16 mouse cellular contexts compared by ENCODE assay signal in genomic region chr10:81492606-81493240, GRCm38 (mm10). TPM values are rescaled to one million over a fixed set of nuclear protein-coding genes. Genes with fewer than 3 reads are reported as not detected.
DNase-seq lines count a peak whose midpoint lies in the region; ATAC-seq and TF ChIP-seq lines count a peak whose summit lies in the region.
"Had no signal": no experiment of that assay in that cellular context is flagged by ENCODE, and none has a peak within 500 bp of the region (broad histone marks: within the 10 kb centered on the region; RNA-seq: fewer than 3 reads in every experiment).

No protein-coding gene starts in this region.

- H3K4me1 ChIP-seq in hindbrain, embryonic 13.5 days (replicated peaks), result peaks cover 33% of the 10 kb centered on the region
- H3K4me1 ChIP-seq in hindbrain, embryonic 12.5 days, result peaks cover 26% of the 10 kb centered on the region
- peaks cover 77% of the 10 kb centered on the region for H3K4me1 ChIP-seq in G1E (ENCODE audit: insufficient read depth, low read depth, low read length)
- peaks cover 24% of the 10 kb centered on the region for H3K4me1 ChIP-seq in embryonic facial prominence, embryonic 13.5 days
- H3K4me1 ChIP-seq in midbrain, embryonic 15.5 days, result peaks cover 29% of the 10 kb centered on the region
- peaks cover 21% of the 10 kb centered on the region for H3K4me1 ChIP-seq in intestine, postnatal 0 days (replicated peaks; ENCODE audit: control insufficient read depth, insufficient read depth, low read length)

- peaks cover 57% of the 10 kb centered on the region for H3K36me3 ChIP-seq in hindbrain, embryonic 13.5 days
- peaks cover 56% of the 10 kb centered on the region for H3K36me3 ChIP-seq in hindbrain, embryonic 12.5 days
- peaks cover 75% of the 10 kb centered on the region for H3K36me3 ChIP-seq in G1E (replicated peaks)
- H3K36me3 ChIP-seq in embryonic facial prominence, embryonic 13.5 days, result peaks cover 56% of the 10 kb centered on the region
- peaks cover 28% of the 10 kb centered on the region; the same call in 1 of the 2 replicates for H3K36me3 ChIP-seq in midbrain, embryonic 15.5 days (replicated peaks)
- peaks cover 61% of the 10 kb centered on the region for H3K36me3 ChIP-seq in intestine, postnatal 0 days (ENCODE audit: control insufficient read depth, insufficient read depth)

- H3K27ac ChIP-seq in hindbrain, embryonic 13.5 days, result no peak overlapping the region
- H3K27ac ChIP-seq in hindbrain, embryonic 12.5 days, result no peak overlapping the region
- no peak overlapping the region for H3K27ac ChIP-seq in embryonic facial prominence, embryonic 13.5 days
- no peak overlapping the region for H3K27ac ChIP-seq in midbrain, embryonic 15.5 days
- no peak overlapping the region; the same call in 1 of the 2 replicates for H3K27ac ChIP-seq in intestine, postnatal 0 days (ENCODE audit: low read depth, low read length)
- H3K27ac ChIP-seq: heart, embryonic 10.5 days; hindbrain, postnatal 0 days had no signal

- WGBS in hindbrain, embryonic 13.5 days, result 96% methylated on average over 11 of the region's 11 CpGs
- 87% methylated on average over 11 of the region's 11 CpGs for WGBS in hindbrain, embryonic 12.5 days
- WGBS in embryonic facial prominence, embryonic 13.5 days, result 75% methylated on average over 11 of the region's 11 CpGs
- WGBS in midbrain, embryonic 15.5 days, result 93% methylated on average over 11 of the region's 11 CpGs
- WGBS in intestine, postnatal 0 days, result 90% methylated on average over 11 of the region's 11 CpGs

- ATAC-seq in hindbrain, embryonic 13.5 days (ENCODE audit: low FRiP score), result no peak
- ATAC-seq in hindbrain, embryonic 12.5 days (ENCODE audit: low FRiP score), result no peak
- ATAC-seq in G1E (ENCODE audit: extremely low read depth, insufficient number of reproducible peaks, low FRiP score, poor library complexity, severe bottlenecking), result no peak
- no peak for ATAC-seq in embryonic facial prominence, embryonic 13.5 days (ENCODE audit: insufficient number of reproducible peaks, insufficient read depth, low FRiP score, low TSS enrichment, low read depth)
- ATAC-seq in midbrain, embryonic 15.5 days (replicated peaks), result no peak
- no peak for ATAC-seq in intestine, postnatal 0 days
- ATAC-seq: forebrain, embryonic 14.5 days; hindbrain, postnatal 0 days had no signal

- TF ChIP-seq CTCF in G1E (IDR thresholded peaks at IDR 0.05; ENCODE audit: low read depth, low read length), result no peak
- TF ChIP-seq CTCF in intestine, postnatal 0 days (IDR thresholded peaks at IDR 0.05; ENCODE audit: low read depth), result no peak

- H3K9me3 ChIP-seq in hindbrain, embryonic 13.5 days, result no peaks in the 10 kb centered on the region
- no peaks in the 10 kb centered on the region for H3K9me3 ChIP-seq in hindbrain, embryonic 12.5 days (replicated peaks)
- no peaks in the 10 kb centered on the region for H3K9me3 ChIP-seq in G1E (replicated peaks)
- H3K9me3 ChIP-seq in embryonic facial prominence, embryonic 13.5 days, result no peaks in the 10 kb centered on the region
- no peaks in the 10 kb centered on the region for H3K9me3 ChIP-seq in midbrain, embryonic 15.5 days
- no peaks in the 10 kb centered on the region for H3K9me3 ChIP-seq in intestine, postnatal 0 days (ENCODE audit: control insufficient read depth)
- H3K9me3 ChIP-seq: heart, embryonic 10.5 days had no signal

- H3K4me2 ChIP-seq in hindbrain, embryonic 13.5 days, result no peak overlapping the region
- H3K4me2 ChIP-seq in hindbrain, embryonic 12.5 days (replicated peaks), result no peak overlapping the region
- no peak overlapping the region for H3K4me2 ChIP-seq in embryonic facial prominence, embryonic 13.5 days
- no peak overlapping the region for H3K4me2 ChIP-seq in midbrain, embryonic 15.5 days
- no peak overlapping the region for H3K4me2 ChIP-seq in intestine, postnatal 0 days (replicated peaks; ENCODE audit: low read depth)

- H3K4me3 ChIP-seq in hindbrain, embryonic 13.5 days, result no peak overlapping the region
- H3K4me3 ChIP-seq in hindbrain, embryonic 12.5 days, result no peak overlapping the region
- H3K4me3 ChIP-seq in G1E (ENCODE audit: low read depth, low read length), result peak overlapping the region; percentile 2; the same call in 1 of the 2 replicates
- H3K4me3 ChIP-seq in embryonic facial prominence, embryonic 13.5 days, result no peak overlapping the region
- H3K4me3 ChIP-seq in midbrain, embryonic 15.5 days, result no peak overlapping the region
- no peak overlapping the region for H3K4me3 ChIP-seq in intestine, postnatal 0 days (ENCODE audit: low read depth, low read length)
- H3K4me3 ChIP-seq: heart, embryonic 10.5 days had no signal

- H3K9ac ChIP-seq in hindbrain, embryonic 13.5 days, result 0 out of 2 replicates have a peak overlapping the region, but pooled peaks have one; percentile 29
- H3K9ac ChIP-seq in hindbrain, embryonic 12.5 days, result no peak overlapping the region
- peak overlapping the region; percentile 49 for H3K9ac ChIP-seq in embryonic facial prominence, embryonic 13.5 days
- no peak overlapping the region for H3K9ac ChIP-seq in midbrain, embryonic 15.5 days
- no peak overlapping the region for H3K9ac ChIP-seq in intestine, postnatal 0 days (ENCODE audit: low read depth, low read length)

- peak; percentile 57 for DNase-seq in cerebellum, adult 9-11 months
- DNase-seq in cerebellum, postnatal 36 days, result no peak
- no peak for DNase-seq in G1E (ENCODE audit: low spot score)
- DNase-seq: adrenal gland, postnatal 14 days; gastrocnemius, postnatal 36 days; heart, adult 18-20 months; heart, postnatal 10 days; kidney, adult 18-20 months had no signal

- no peaks in the 10 kb centered on the region for H3K27me3 ChIP-seq in hindbrain, embryonic 13.5 days
- no peaks in the 10 kb centered on the region for H3K27me3 ChIP-seq in hindbrain, embryonic 12.5 days
- no peaks in the 10 kb centered on the region; the same call in 1 of the 2 replicates for H3K27me3 ChIP-seq in G1E (ENCODE audit: insufficient read depth, low read length)
- H3K27me3 ChIP-seq in embryonic facial prominence, embryonic 13.5 days, result no peaks in the 10 kb centered on the region
- no peaks in the 10 kb centered on the region for H3K27me3 ChIP-seq in midbrain, embryonic 15.5 days (replicated peaks)
- no peaks in the 10 kb centered on the region for H3K27me3 ChIP-seq in intestine, postnatal 0 days (replicated peaks; ENCODE audit: control insufficient read depth, insufficient read depth, low read length)

RNA-seq across cellular contexts. Expression of gene Ncln, which starts 3.5 kb away (rescaled TPM):
- polyA plus RNA-seq in hindbrain, embryonic 13.5 days (2015; fragmentation: Nextera tagmentation; extraction: Ambion mirVana), result 56.0 and 62.1 TPM in 2 replicates
- 75.1 and 79.5 TPM in 2 replicates for polyA plus RNA-seq in hindbrain, embryonic 12.5 days (2016; fragmentation: Nextera tagmentation; extraction: Ambion mirVana)
- total RNA-seq in G1E (2014; fragmentation: Nextera tagmentation) (58.2 and 72.3 TPM in 2 replicates), G1E (2017) (35.5 and 50.1 TPM in 2 replicates)
- 154 and 179 TPM in 2 replicates for polyA plus RNA-seq in G1E (2012)
- polyA plus RNA-seq in embryonic facial prominence, embryonic 13.5 days (2015; fragmentation: Nextera tagmentation; extraction: Ambion mirVana), result 82.3 and 87.9 TPM in 2 replicates
- polyA plus RNA-seq in midbrain, embryonic 15.5 days (2015; fragmentation: Nextera tagmentation; extraction: Ambion mirVana), result 69.7 and 73.8 TPM in 2 replicates
- polyA plus RNA-seq in intestine, postnatal 0 days (2015; fragmentation: Nextera tagmentation; extraction: Ambion mirVana), result 58.6 and 61.1 TPM in 2 replicates

RNA-seq across cellular contexts. Expression of gene S1pr4, which starts 7.2 kb away (rescaled TPM):
- 0.93 and 0.95 TPM in 2 replicates for polyA plus RNA-seq in hindbrain, embryonic 13.5 days (2015; fragmentation: Nextera tagmentation; extraction: Ambion mirVana)
- polyA plus RNA-seq in hindbrain, embryonic 12.5 days (2016; fragmentation: Nextera tagmentation; extraction: Ambion mirVana), result 0.52 and 0.65 TPM in 2 replicates
- total RNA-seq in G1E (2014; fragmentation: Nextera tagmentation) (not detected in 2 replicates), G1E (2017) (1.6 and 1.9 TPM in 2 replicates)
- polyA plus RNA-seq in G1E (2012), result 0.75 and 1.00 TPM in 2 replicates
- 0.25 and 0.31 TPM in 2 replicates for polyA plus RNA-seq in embryonic facial prominence, embryonic 13.5 days (2015; fragmentation: Nextera tagmentation; extraction: Ambion mirVana)
- polyA plus RNA-seq in midbrain, embryonic 15.5 days (2015; fragmentation: Nextera tagmentation; extraction: Ambion mirVana), result 0.71 and 1.2 TPM in 2 replicates
- 0.50 and 0.74 TPM in 2 replicates for polyA plus RNA-seq in intestine, postnatal 0 days (2015; fragmentation: Nextera tagmentation; extraction: Ambion mirVana)

RNA-seq across cellular contexts. Expression of gene Celf5, which starts 10.2 kb away (rescaled TPM):
- 61.3 and 69.0 TPM in 2 replicates for polyA plus RNA-seq in hindbrain, embryonic 13.5 days (2015; fragmentation: Nextera tagmentation; extraction: Ambion mirVana)
- 37.1 and 41.3 TPM in 2 replicates for polyA plus RNA-seq in hindbrain, embryonic 12.5 days (2016; fragmentation: Nextera tagmentation; extraction: Ambion mirVana)
- total RNA-seq in G1E (2014; fragmentation: Nextera tagmentation) (not detected in 2 replicates), G1E (2017) (0.05 and 0.06 TPM in 2 replicates)
- polyA plus RNA-seq in G1E (2012), result 0.05 and 0.09 TPM in 2 replicates
- 2.1 and 2.5 TPM in 2 replicates for polyA plus RNA-seq in embryonic facial prominence, embryonic 13.5 days (2015; fragmentation: Nextera tagmentation; extraction: Ambion mirVana)
- polyA plus RNA-seq in midbrain, embryonic 15.5 days (2015; fragmentation: Nextera tagmentation; extraction: Ambion mirVana), result 106 and 109 TPM in 2 replicates
- polyA plus RNA-seq in intestine, postnatal 0 days (2015; fragmentation: Nextera tagmentation; extraction: Ambion mirVana), result 0.76 and 1.0 TPM in 2 replicates
- total RNA-seq: gastrocnemius, postnatal 36 days had no signal

RNA-seq across cellular contexts. Expression of gene Gna15, which starts 31.3 kb away (rescaled TPM):
- 1.2 and 1.7 TPM in 2 replicates for polyA plus RNA-seq in hindbrain, embryonic 13.5 days (2015; fragmentation: Nextera tagmentation; extraction: Ambion mirVana)
- 0.75 and 0.82 TPM in 2 replicates for polyA plus RNA-seq in hindbrain, embryonic 12.5 days (2016; fragmentation: Nextera tagmentation; extraction: Ambion mirVana)
- total RNA-seq in G1E (2014; fragmentation: Nextera tagmentation) (20.9 and 22.5 TPM in 2 replicates), G1E (2017) (20.1 and 21.5 TPM in 2 replicates)
- polyA plus RNA-seq in G1E (2012), result 16.5 TPM in 2 replicates
- 2.0 and 2.1 TPM in 2 replicates for polyA plus RNA-seq in embryonic facial prominence, embryonic 13.5 days (2015; fragmentation: Nextera tagmentation; extraction: Ambion mirVana)
- 0.96 and 1.1 TPM in 2 replicates for polyA plus RNA-seq in midbrain, embryonic 15.5 days (2015; fragmentation: Nextera tagmentation; extraction: Ambion mirVana)
- polyA plus RNA-seq in intestine, postnatal 0 days (2015; fragmentation: Nextera tagmentation; extraction: Ambion mirVana), result 0.64 and 0.78 TPM in 2 replicates

RNA-seq across cellular contexts. Expression of gene Nfic, which starts 37.3 kb away (rescaled TPM):
- polyA plus RNA-seq in hindbrain, embryonic 13.5 days (2015; fragmentation: Nextera tagmentation; extraction: Ambion mirVana), result 21.3 and 22.4 TPM in 2 replicates
- polyA plus RNA-seq in hindbrain, embryonic 12.5 days (2016; fragmentation: Nextera tagmentation; extraction: Ambion mirVana), result 30.9 and 31.5 TPM in 2 replicates
- total RNA-seq in G1E (2014; fragmentation: Nextera tagmentation) (6.9 and 9.5 TPM in 2 replicates), G1E (2017) (0.52 and 0.66 TPM in 2 replicates)
- polyA plus RNA-seq in G1E (2012), result 16.1 and 19.3 TPM in 2 replicates
- polyA plus RNA-seq in embryonic facial prominence, embryonic 13.5 days (2015; fragmentation: Nextera tagmentation; extraction: Ambion mirVana), result 87.0 and 96.1 TPM in 2 replicates
- 18.1 and 22.8 TPM in 2 replicates for polyA plus RNA-seq in midbrain, embryonic 15.5 days (2015; fragmentation: Nextera tagmentation; extraction: Ambion mirVana)
- polyA plus RNA-seq in intestine, postnatal 0 days (2015; fragmentation: Nextera tagmentation; extraction: Ambion mirVana), result 29.2 and 35.1 TPM in 2 replicates

Comparison
In these comparisons a context has a peak if more than half of its experiments do, and no peak if none do; other contexts are left out.
1. H3K9ac ChIP-seq: peak in hindbrain, embryonic 13.5 days (single experiment) and embryonic facial prominence, embryonic 13.5 days (single experiment); none in hindbrain, embryonic 12.5 days (single experiment), midbrain, embryonic 15.5 days (single experiment) and intestine, postnatal 0 days (single experiment).
2. RNA of gene Celf5, which starts 10.2 kb away (polyA plus RNA-seq): 106 to 109 TPM in midbrain, embryonic 15.5 days, 61.3 to 69.0 TPM in hindbrain, embryonic 13.5 days and 37.1 to 41.3 TPM in hindbrain, embryonic 12.5 days; 2.1 to 2.5 TPM in embryonic facial prominence, embryonic 13.5 days, 0.76 to 1.0 TPM in intestine, postnatal 0 days and 0.05 to 0.09 TPM in G1E; every median in the first group is over 10 times any median in the second.